Mouse (Mus musculus): ENCODE results near the gene Tex36. TPM values are rescaled to one million over a fixed set of nuclear protein-coding genes. Genes with fewer than 3 reads are reported as not detected.

The Tex36 gene
- polyA plus RNA-seq, 1 experiment: not detected

GRCm38 (mm10) chr7:133543131-133543530, 58.8 kb downstream of the Tex36 start:
- no peaks in the 10 kb centered on the region for H3K4me1 ChIP-seq (replicated peaks; ENCODE audit: control insufficient read depth, insufficient read depth, low read length)
- H3K27ac ChIP-seq (ENCODE audit: control insufficient read depth, insufficient read depth, low read length): no peak overlapping the region
- no peaks in the 10 kb centered on the region for H3K27me3 ChIP-seq (ENCODE audit: control insufficient read depth, insufficient read depth, low read length)
- H3K4me3 ChIP-seq (ENCODE audit: control insufficient read depth, insufficient read depth, low read length): no peak overlapping the region
- no peak for TF ChIP-seq POLR2A (IDR thresholded peaks at IDR 0.05; ENCODE audit: control insufficient read depth, extremely low read depth, insufficient read depth, low read length, poor library complexity)
- no peak for TF ChIP-seq CTCF (IDR thresholded peaks at IDR 0.05; ENCODE audit: borderline replicate concordance, control insufficient read depth, extremely low read depth, insufficient read depth, low read length, poor library complexity)
- 95% methylated on average over 4 of the region's 4 CpGs for WGBS
- no peak for DNase-seq
- H3K36me3 ChIP-seq (ENCODE audit: control insufficient read depth, insufficient read depth, low read length): no peaks in the 10 kb centered on the region

- Histone ChIP-seq H3K4me3 (ENCODE audit: control insufficient read depth, insufficient read depth, low read length) (no peak overlapping the region), H3K27ac (ENCODE audit: control insufficient read depth, insufficient read depth, low read length) (no peak overlapping the region), H3K36me3 (ENCODE audit: control insufficient read depth, insufficient read depth, low read length) (no peaks in the 10 kb centered on the region), H3K4me1 (replicated peaks; ENCODE audit: control insufficient read depth, insufficient read depth, low read length) (no peaks in the 10 kb centered on the region), H3K27me3 (ENCODE audit: control insufficient read depth, insufficient read depth, low read length) (no peaks in the 10 kb centered on the region)
- no peak for DNase-seq
- WGBS: 78% methylated on average over 4 of the region's 4 CpGs
- no peak for TF ChIP-seq POLR2A (IDR thresholded peaks at IDR 0.05; ENCODE audit: control insufficient read depth, extremely low read depth, insufficient read depth, low read length, poor library complexity)
- TF ChIP-seq CTCF (IDR thresholded peaks at IDR 0.05; ENCODE audit: borderline replicate concordance, control insufficient read depth, extremely low read depth, insufficient read depth, low read length, poor library complexity): no peak
Measured at GRCm38 (mm10) chr7:133537366-133537765, 64.6 kb downstream of the Tex36 start.

Other genes with a start within 250 kb of the Tex36 start
- 15.7 and 17.7 TPM in 2 replicates for gene Edrf1, start 35.4 kb upstream of the Tex36 start, polyA plus RNA-seq (2012; rRNA removed)
- not detected in 2 replicates for gene Mmp21, start 77.9 kb upstream of the Tex36 start, polyA plus RNA-seq (2012; rRNA removed)
- 23.3 and 25.1 TPM in 2 replicates for gene Bccip, start 107.2 kb upstream of the Tex36 start, polyA plus RNA-seq (2012; rRNA removed)
- gene Uros, start 107.9 kb upstream of the Tex36 start, polyA plus RNA-seq (2012; rRNA removed): 19.3 and 22.5 TPM in 2 replicates
- gene Fank1, start 174.7 kb upstream of the Tex36 start, polyA plus RNA-seq (2012; rRNA removed): 0.08 and 0.32 TPM in 2 replicates
- 18.7 and 20.8 TPM in 2 replicates for gene Dhx32, start 180.6 kb upstream of the Tex36 start, polyA plus RNA-seq (2012; rRNA removed)

Data from thymus, adult 2 months (tissue).